Mouse (Mus musculus) embryonic fibroblast, embryonic 13.5 days (primary cell): Measurements from ENCODE around the gene Cdk17. TPM values are rescaled to one million over a fixed set of nuclear protein-coding genes. Genes with fewer than 3 reads are reported as not detected.
A peak's percentile ranks its signal among the peaks of the same experiment; 100 is the strongest.

ENCODE experiments used
- H3K27ac ChIP-seq: 2 replicates; pipeline ENCODE4 v1.5.1; 2012; ENCODE audit warnings: low read length, control low read depth, inconsistent platforms; ENCODE audit not compliant: insufficient read depth
- H3K4me1 ChIP-seq: 2 replicates; pipeline ENCODE4 v1.6.1; 2011; ENCODE audit warnings: low read length; ENCODE audit not compliant: control insufficient read depth, insufficient read depth
- H3K4me3 ChIP-seq: 2 replicates; pipeline ENCODE4 v1.5.1; 2011; ENCODE audit warnings: mild to moderate bottlenecking, control low read depth, low read length; ENCODE audit not compliant: insufficient read depth
- CTCF ChIP-seq: IDR thresholded peaks from 2 replicates; pipeline ENCODE4 v1.5.1; 2011; ENCODE audit warnings: mild to moderate bottlenecking, control low read depth, low read length, moderate library complexity, borderline replicate concordance; ENCODE audit not compliant: insufficient read depth
- POLR2A ChIP-seq: IDR thresholded peaks from 2 replicates; pipeline ENCODE4 v1.6.1; 2011; ENCODE audit warnings: low read depth, mild to moderate bottlenecking, control low read depth, low read length, moderate library complexity
- polyA plus RNA-seq: library from polyadenylated mRNA; stranded (reverse); fragments of >200 nt; gene quantifications from 2 replicates; pipeline ENCODE4 v1.2.4, GENCODE M21; 2011; ENCODE audit warnings: low read depth; ENCODE audit not compliant: missing spikeins, insufficient read length

The Cdk17 gene
- polyA plus RNA-seq, 1 experiment = 35.1 TPM

DNA sequence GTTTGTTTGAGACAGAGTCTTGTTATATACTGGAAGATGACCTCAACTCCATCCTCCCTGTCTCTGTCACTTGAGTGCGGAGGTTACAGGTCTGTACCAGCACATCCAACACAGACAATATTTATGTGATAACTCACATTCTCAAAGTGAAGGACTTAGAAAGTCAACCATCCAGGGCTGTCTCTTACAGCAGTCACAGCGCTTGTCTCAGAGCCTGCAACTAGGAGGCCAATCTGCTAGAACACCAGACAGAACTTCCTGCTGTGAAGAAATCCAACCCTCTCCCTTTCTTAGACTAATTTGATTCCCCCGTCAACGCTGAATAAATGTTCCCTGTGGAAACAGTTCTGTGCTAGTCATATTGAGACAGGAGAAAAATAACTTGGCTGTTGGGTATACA, 37.4 kb upstream of the Cdk17 start:
- H3K4me3 ChIP-seq = no peak overlapping the region
- peaks cover 3% of the 10 kb centered on the region; the same call in 1 of the 2 replicates for H3K4me1 ChIP-seq
- no peak for TF ChIP-seq POLR2A
- TF ChIP-seq CTCF = no peak
- H3K27ac ChIP-seq = no peak overlapping the region

DNA sequence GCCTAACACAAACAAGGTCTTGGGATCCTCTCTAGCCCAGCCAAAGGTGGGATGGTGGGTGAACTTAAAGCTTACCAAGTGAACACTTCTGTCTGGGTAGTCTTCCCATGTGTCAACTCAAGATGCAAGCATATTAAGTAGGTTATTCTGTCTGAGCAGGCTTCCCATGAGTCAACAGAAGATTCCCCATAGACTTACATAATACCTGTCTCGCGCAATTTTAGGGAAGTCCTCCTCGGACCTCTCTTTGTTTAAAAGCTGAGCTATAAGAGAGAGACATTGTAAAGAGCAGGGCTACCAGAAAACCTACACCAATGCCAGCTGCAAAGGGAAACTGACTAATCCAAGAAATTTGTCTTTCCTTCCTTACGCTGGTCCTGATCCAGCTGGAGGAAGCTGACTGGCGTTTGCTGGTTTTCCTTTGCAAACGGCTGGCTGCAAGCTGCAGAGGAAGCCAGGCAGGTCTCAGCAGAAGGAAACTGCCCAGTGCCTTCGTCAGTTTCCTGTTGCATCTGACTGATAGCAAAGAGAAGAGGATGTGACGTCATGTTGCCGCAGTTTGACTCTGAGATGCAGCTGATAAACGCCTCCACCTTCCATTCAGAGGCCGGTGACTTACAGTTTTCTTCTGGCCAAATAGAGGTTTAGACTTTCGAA, 36.6 kb upstream of the Cdk17 start:
- TF ChIP-seq POLR2A (no peak), CTCF (no peak)
- no peak overlapping the region for H3K4me3 ChIP-seq
- peak overlapping the region; percentile 30; the same call in 1 of the 2 replicates for H3K27ac ChIP-seq
- H3K4me1 ChIP-seq = peaks cover 3% of the 10 kb centered on the region; the same call in 1 of the 2 replicates

DNA sequence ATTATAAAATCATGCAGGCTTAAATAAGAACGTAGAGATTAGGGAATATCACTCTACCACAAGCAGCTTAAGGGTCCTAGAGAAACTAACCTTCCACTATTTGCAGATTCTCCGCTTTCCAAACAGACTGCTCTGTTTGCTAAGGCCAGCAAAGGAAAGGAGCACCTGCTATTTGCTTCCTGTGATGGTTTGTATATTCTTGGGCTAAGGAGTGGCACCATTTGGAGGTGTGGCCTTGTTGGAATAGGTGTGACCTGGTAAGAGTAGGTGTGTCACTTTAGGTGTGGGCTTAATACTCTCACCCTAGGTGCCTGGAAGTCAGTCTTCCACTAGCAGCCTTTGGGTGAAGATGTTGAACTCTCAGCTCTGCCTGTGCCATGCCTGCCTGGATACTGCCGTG, 34.6 kb upstream of the Cdk17 start:
- Histone ChIP-seq H3K4me1 (peaks cover 3% of the 10 kb centered on the region; the same call in 1 of the 2 replicates), H3K4me3 (no peak overlapping the region), H3K27ac (no peak overlapping the region)
- TF ChIP-seq CTCF = no peak
- TF ChIP-seq POLR2A = no peak

- TF ChIP-seq POLR2A = no peak
- no peak for TF ChIP-seq CTCF
Observed at GRCm38 (mm10) chr10:93128566-93128965, 32.1 kb upstream of the Cdk17 start.

GRCm38 (mm10) chr10:93129345-93129744, 31.3 kb upstream of the Cdk17 start:
- Histone ChIP-seq H3K4me3 (no peak overlapping the region), H3K4me1 (no peaks in the 10 kb centered on the region), H3K27ac (peak overlapping the region; percentile 66)
- 0 out of 2 replicates have a peak, but pooled peaks have one; percentile 17 for TF ChIP-seq POLR2A
- TF ChIP-seq CTCF = no peak

More at GRCm38 (mm10) chr10:93128566-93128965, 32.1 kb upstream of the Cdk17 start:
- Histone ChIP-seq H3K4me1 (peaks cover 3% of the 10 kb centered on the region; the same call in 1 of the 2 replicates), H3K4me3 (no peak overlapping the region), H3K27ac (no peak overlapping the region)

DNA sequence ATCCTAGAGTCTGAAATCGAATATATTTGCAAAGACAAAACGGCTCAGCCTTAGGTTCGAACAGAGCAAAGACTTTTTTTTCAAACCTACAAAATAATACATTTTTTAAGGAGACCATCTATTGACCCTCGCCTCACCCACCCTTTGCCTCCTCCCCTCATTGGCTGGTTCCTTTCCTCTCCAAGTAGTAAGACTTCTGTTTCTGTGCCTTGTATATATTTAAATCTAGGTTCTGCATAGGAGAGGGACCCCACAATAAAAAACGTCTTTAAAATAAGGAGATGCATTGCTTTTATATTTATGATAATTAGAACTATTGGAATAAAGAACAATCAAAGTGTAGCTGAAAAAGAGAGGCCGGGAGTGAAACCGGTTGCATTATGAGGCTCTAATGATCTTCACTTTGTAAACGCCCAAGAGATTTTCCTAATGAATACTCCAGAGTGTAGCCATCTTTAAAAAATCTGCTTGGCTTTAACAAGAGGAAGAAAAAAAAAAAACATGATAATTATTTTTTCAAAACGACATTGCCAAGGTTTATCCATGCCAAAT, 30.7 kb upstream of the Cdk17 start:
- no peak for TF ChIP-seq POLR2A
- no peak for TF ChIP-seq CTCF
- no peaks in the 10 kb centered on the region for H3K4me1 ChIP-seq
- H3K4me3 ChIP-seq = no peak overlapping the region
- peak overlapping the region; percentile 1; the same call in 1 of the 2 replicates for H3K27ac ChIP-seq

- Histone ChIP-seq H3K4me3 (no peak overlapping the region), H3K4me1 (no peaks in the 10 kb centered on the region), H3K27ac (no peak overlapping the region)
- TF ChIP-seq CTCF (no peak), POLR2A (no peak)
Observed at GRCm38 (mm10) chr10:93130456-93130940, 30.2 kb upstream of the Cdk17 start.

DNA sequence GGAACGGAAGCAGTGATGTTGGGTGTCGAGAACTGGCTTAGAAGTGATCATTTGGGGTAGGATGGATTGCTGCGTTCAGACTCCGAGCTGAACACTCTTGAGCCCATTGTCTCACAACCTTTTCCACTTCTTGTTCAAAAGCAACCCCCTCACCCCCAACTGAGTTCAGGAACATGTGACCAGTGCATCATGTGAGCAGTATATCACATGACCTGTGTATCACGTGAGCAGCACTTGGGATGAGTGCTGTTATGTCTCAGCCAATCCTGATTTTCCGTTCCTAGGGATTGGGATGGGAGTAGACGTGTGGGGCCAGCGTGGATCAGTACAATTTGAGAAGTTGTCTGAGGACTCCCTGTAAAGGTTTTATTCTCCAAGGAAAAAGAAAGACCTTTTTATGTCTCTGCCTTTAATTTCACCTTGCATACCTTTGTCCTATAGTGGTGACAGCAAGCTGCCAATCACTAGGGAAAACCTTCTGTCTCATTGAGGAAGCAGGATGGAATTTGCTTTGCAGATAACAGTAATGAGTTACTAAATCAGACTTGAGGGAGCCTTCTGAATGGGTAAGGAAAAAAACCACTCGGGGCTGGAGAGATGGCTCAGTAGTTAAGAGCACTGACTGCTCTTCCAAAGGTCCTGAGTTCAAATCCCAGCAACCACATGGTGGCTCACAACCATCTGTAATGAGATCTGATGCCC, 28.7 kb upstream of the Cdk17 start:
- no peak for TF ChIP-seq CTCF
- no peak for TF ChIP-seq POLR2A

GRCm38 (mm10) chr10:93138730-93139129, 21.9 kb upstream of the Cdk17 start:
- Histone ChIP-seq H3K4me3 (no peak overlapping the region), H3K27ac (peak overlapping the region; percentile 90), H3K4me1 (peaks cover 13% of the 10 kb centered on the region)
- TF ChIP-seq CTCF (no peak), POLR2A (no peak; the same call in 1 of the 2 replicates)

More for the DNA sequence above, 28.7 kb upstream of the Cdk17 start:
- Histone ChIP-seq H3K27ac (no peak overlapping the region), H3K4me1 (no peaks in the 10 kb centered on the region), H3K4me3 (no peak overlapping the region)

DNA sequence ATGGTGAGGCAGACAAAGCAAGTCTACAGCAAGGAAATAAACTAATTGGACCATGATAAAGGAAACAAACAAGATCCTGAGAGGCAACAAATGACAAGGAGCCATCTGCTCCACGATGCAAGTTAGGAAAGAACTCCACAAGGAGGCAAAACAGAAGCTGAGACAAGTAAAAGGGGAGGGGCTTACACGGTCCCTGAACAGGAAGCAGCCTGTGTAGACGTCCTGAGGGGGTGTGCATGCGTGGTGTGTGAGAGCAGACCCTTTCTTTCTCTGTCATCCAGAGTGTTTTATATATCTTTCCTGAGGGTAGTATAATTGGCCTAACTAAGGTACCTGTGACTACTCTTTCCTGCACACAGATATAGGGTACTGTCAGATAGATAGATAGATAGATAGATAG, 19.9 kb upstream of the Cdk17 start:
- H3K4me3 ChIP-seq = no peak overlapping the region
- no peak for TF ChIP-seq POLR2A
- TF ChIP-seq CTCF = no peak
- no peak overlapping the region for H3K27ac ChIP-seq
- peaks cover 15% of the 10 kb centered on the region for H3K4me1 ChIP-seq
